Mouse (Mus musculus): ENCODE results near the gene Gldc. TPM values are rescaled to one million over a fixed set of nuclear protein-coding genes. Genes with fewer than 3 reads are reported as not detected.

Gene Gldc
- polyA plus RNA-seq, 1 experiment from 2014 or later, result 6.3 TPM

GRCm38 (mm10) chr19:30171346-30172055, 3.7 kb downstream of the Gldc start:
- 77% methylated on average over 8 of the region's 8 CpGs for WGBS
- ATAC-seq (replicated peaks; ENCODE audit: insufficient number of reproducible peaks, low FRiP score, low TSS enrichment, low read depth), result no peak
- no peak overlapping the region for H3K27ac ChIP-seq (replicated peaks; ENCODE audit: low read depth, low read length)
- H3K4me2 ChIP-seq (ENCODE audit: low read depth, low read length), result no peak overlapping the region
- H3K27me3 ChIP-seq (ENCODE audit: control insufficient read depth, insufficient read depth, low read length), result peaks cover 15% of the 10 kb centered on the region
- no peaks in the 10 kb centered on the region for H3K36me3 ChIP-seq (replicated peaks; ENCODE audit: control insufficient read depth, insufficient read depth, low read depth, low read length)
- no peak for DNase-seq (ENCODE audit: low spot score)
- no peak overlapping the region for H3K9ac ChIP-seq (replicated peaks; ENCODE audit: low read length)
- H3K4me1 ChIP-seq (ENCODE audit: control insufficient read depth, insufficient read depth, low read length), result no peaks in the 10 kb centered on the region
- no peak overlapping the region for H3K4me3 ChIP-seq (ENCODE audit: low read depth, low read length)
- H3K9me3 ChIP-seq (replicated peaks; ENCODE audit: control insufficient read depth, low read length), result no peaks in the 10 kb centered on the region

DNA sequence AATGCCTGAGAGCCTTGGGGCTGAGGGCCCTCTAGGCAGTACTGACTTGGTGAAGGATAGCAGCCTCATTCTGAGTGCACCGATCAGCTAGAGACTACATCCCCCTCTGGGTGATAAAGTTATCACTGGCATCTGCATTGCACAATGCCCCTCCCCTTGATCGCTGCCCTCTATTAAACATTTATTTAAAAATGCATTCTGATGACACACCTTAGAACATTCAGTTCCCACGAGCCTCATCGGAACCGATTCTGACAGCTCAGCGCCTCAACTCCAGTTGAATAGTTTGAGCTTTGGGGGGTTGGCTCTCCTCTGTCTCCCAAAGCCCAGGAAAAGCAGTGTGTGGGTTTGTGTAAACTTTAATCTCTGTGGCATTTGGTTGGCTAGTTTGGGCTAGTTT, 4.9 kb downstream of the Gldc start:
- Histone ChIP-seq H3K4me2 (ENCODE audit: low read depth, low read length) (no peak overlapping the region), H3K36me3 (replicated peaks; ENCODE audit: control insufficient read depth, insufficient read depth, low read depth, low read length) (no peaks in the 10 kb centered on the region), H3K27ac (replicated peaks; ENCODE audit: low read depth, low read length) (no peak overlapping the region), H3K4me3 (ENCODE audit: low read depth, low read length) (no peak overlapping the region), H3K27me3 (ENCODE audit: control insufficient read depth, insufficient read depth, low read length) (peaks cover 10% of the 10 kb centered on the region), H3K4me1 (ENCODE audit: control insufficient read depth, insufficient read depth, low read length) (no peaks in the 10 kb centered on the region), H3K9ac (replicated peaks; ENCODE audit: low read length) (no peak overlapping the region), H3K9me3 (replicated peaks; ENCODE audit: control insufficient read depth, low read length) (no peaks in the 10 kb centered on the region)
- DNase-seq (ENCODE audit: low spot score) (no peak), ATAC-seq (replicated peaks; ENCODE audit: insufficient number of reproducible peaks, low FRiP score, low TSS enrichment, low read depth) (no peak)
- 92% methylated on average over 6 of the region's 6 CpGs for WGBS

- no peaks in the 10 kb centered on the region; the same call in 1 of the 2 replicates for H3K36me3 ChIP-seq (replicated peaks; ENCODE audit: control insufficient read depth, insufficient read depth, low read depth, low read length)
- 90% methylated on average over 20 of the region's 20 CpGs for WGBS
- DNase-seq (ENCODE audit: low spot score) (no peak), ATAC-seq (replicated peaks; ENCODE audit: insufficient number of reproducible peaks, low FRiP score, low TSS enrichment, low read depth) (no peak)
- no peak overlapping the region for H3K9ac ChIP-seq (replicated peaks; ENCODE audit: low read length)
- H3K9me3 ChIP-seq (replicated peaks; ENCODE audit: control insufficient read depth, low read length), result no peaks in the 10 kb centered on the region
- H3K4me3 ChIP-seq (ENCODE audit: low read depth, low read length), result no peak overlapping the region
- no peak overlapping the region for H3K4me2 ChIP-seq (ENCODE audit: low read depth, low read length)
- no peaks in the 10 kb centered on the region for H3K27me3 ChIP-seq (ENCODE audit: control insufficient read depth, insufficient read depth, low read length)
- no peaks in the 10 kb centered on the region for H3K4me1 ChIP-seq (ENCODE audit: control insufficient read depth, insufficient read depth, low read length)
- no peak overlapping the region for H3K27ac ChIP-seq (replicated peaks; ENCODE audit: low read depth, low read length)
These were observed 8.3 kb downstream of the Gldc start for GRCm38 (mm10) chr19:30166801-30167505.

DNA sequence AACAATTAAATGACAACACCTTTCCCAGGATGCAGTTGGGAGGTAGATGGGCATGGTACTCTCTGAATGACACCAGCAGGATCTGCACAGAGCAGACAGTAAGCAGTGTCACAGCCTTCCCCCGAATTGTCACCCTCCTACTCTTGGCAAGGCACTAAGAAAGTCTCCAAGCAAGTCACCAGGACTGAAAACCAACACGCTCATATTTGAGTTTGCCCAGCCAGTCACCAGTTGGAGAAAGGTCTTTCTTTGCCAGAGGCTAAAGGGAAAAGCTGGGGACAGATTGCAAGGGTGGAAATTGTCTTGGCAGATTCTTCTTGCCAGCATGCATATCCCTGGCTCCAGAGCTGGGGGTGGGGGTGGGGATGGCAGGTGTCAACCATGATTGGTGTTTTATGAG, 11.0 kb downstream of the Gldc start:
- H3K36me3 ChIP-seq (replicated peaks; ENCODE audit: control insufficient read depth, insufficient read depth, low read depth, low read length), result no peaks in the 10 kb centered on the region; the same call in 1 of the 2 replicates
- H3K4me2 ChIP-seq (ENCODE audit: low read depth, low read length), result no peak overlapping the region
- ATAC-seq (replicated peaks; ENCODE audit: insufficient number of reproducible peaks, low FRiP score, low TSS enrichment, low read depth) (no peak), DNase-seq (ENCODE audit: low spot score) (no peak)
- no peaks in the 10 kb centered on the region for H3K4me1 ChIP-seq (ENCODE audit: control insufficient read depth, insufficient read depth, low read length)
- no peaks in the 10 kb centered on the region for H3K27me3 ChIP-seq (ENCODE audit: control insufficient read depth, insufficient read depth, low read length)
- H3K9me3 ChIP-seq (replicated peaks; ENCODE audit: control insufficient read depth, low read length), result no peaks in the 10 kb centered on the region
- no peak overlapping the region for H3K9ac ChIP-seq (replicated peaks; ENCODE audit: low read length)
- no peak overlapping the region for H3K27ac ChIP-seq (replicated peaks; ENCODE audit: low read depth, low read length)
- WGBS, result 82% methylated on average over 2 of the region's 2 CpGs
- no peak overlapping the region for H3K4me3 ChIP-seq (ENCODE audit: low read depth, low read length)

DNA sequence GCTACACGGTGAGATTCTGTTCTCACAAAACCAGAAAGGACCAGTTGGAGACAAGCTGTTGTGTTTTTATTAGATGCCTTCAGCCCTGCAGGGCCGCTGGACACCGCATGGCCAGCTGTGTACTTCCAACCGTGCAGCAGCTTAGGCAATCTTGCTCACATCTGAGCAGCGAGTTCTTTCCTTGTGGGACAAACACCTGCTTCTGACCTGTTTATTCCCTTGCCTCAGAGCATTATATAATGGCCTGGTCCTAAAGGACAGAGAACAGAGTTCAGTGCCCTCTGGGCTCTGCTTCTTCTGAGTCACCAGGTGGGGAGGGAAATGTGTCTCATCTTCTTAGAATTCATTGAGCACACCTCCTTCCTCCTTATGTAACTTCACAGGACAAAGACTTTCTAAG, 12.4 kb downstream of the Gldc start:
- Histone ChIP-seq H3K4me1 (ENCODE audit: control insufficient read depth, insufficient read depth, low read length) (no peaks in the 10 kb centered on the region), H3K9ac (replicated peaks; ENCODE audit: low read length) (no peak overlapping the region), H3K4me2 (ENCODE audit: low read depth, low read length) (no peak overlapping the region), H3K36me3 (replicated peaks; ENCODE audit: control insufficient read depth, insufficient read depth, low read depth, low read length) (no peaks in the 10 kb centered on the region; the same call in 1 of the 2 replicates), H3K4me3 (ENCODE audit: low read depth, low read length) (no peak overlapping the region), H3K27me3 (ENCODE audit: control insufficient read depth, insufficient read depth, low read length) (no peaks in the 10 kb centered on the region), H3K27ac (replicated peaks; ENCODE audit: low read depth, low read length) (no peak overlapping the region), H3K9me3 (replicated peaks; ENCODE audit: control insufficient read depth, low read length) (no peaks in the 10 kb centered on the region)
- DNase-seq (ENCODE audit: low spot score) (no peak), ATAC-seq (replicated peaks; ENCODE audit: insufficient number of reproducible peaks, low FRiP score, low TSS enrichment, low read depth) (no peak)
- WGBS, result 86% methylated on average over 5 of the region's 5 CpGs

DNA sequence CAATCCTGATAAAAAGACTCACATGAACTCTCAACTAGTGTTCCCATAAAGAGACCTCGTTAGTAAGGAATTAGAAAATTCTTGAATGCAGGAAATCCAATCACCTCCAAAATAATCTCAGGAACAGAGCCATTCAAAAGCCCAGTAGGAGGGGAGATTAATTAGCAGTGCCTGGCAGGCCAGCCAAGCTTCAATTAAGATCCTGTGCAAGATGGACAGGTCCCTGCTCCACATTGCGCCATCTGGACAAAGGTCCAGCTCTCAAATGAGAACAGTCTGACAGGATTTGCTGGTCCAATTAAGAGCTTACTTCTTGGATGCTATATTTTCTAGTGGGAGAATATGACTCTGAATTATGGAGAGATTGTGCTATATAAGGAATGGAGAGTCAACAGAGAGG, 15.2 kb downstream of the Gldc start:
- DNase-seq (ENCODE audit: low spot score) (no peak), ATAC-seq (replicated peaks; ENCODE audit: insufficient number of reproducible peaks, low FRiP score, low TSS enrichment, low read depth) (no peak)
- H3K4me2 ChIP-seq (ENCODE audit: low read depth, low read length), result no peak overlapping the region
- no peaks in the 10 kb centered on the region for H3K27me3 ChIP-seq (ENCODE audit: control insufficient read depth, insufficient read depth, low read length)
- no peaks in the 10 kb centered on the region; the same call in 1 of the 2 replicates for H3K36me3 ChIP-seq (replicated peaks; ENCODE audit: control insufficient read depth, insufficient read depth, low read depth, low read length)
- H3K9ac ChIP-seq (replicated peaks; ENCODE audit: low read length), result no peak overlapping the region
- H3K9me3 ChIP-seq (replicated peaks; ENCODE audit: control insufficient read depth, low read length), result no peaks in the 10 kb centered on the region
- no peak overlapping the region for H3K27ac ChIP-seq (replicated peaks; ENCODE audit: low read depth, low read length)
- 52% methylated on average over 2 of the region's 2 CpGs for WGBS
- H3K4me3 ChIP-seq (ENCODE audit: low read depth, low read length), result no peak overlapping the region
- H3K4me1 ChIP-seq (ENCODE audit: control insufficient read depth, insufficient read depth, low read length), result no peaks in the 10 kb centered on the region

- no peak overlapping the region for H3K4me2 ChIP-seq (ENCODE audit: low read depth, low read length)
- ATAC-seq (replicated peaks; ENCODE audit: insufficient number of reproducible peaks, low FRiP score, low TSS enrichment, low read depth) (no peak), DNase-seq (ENCODE audit: low spot score) (no peak)
- H3K9ac ChIP-seq (replicated peaks; ENCODE audit: low read length), result no peak overlapping the region
- WGBS, result 84% methylated on average over 4 of the region's 4 CpGs
- no peaks in the 10 kb centered on the region for H3K9me3 ChIP-seq (replicated peaks; ENCODE audit: control insufficient read depth, low read length)
- no peaks in the 10 kb centered on the region for H3K4me1 ChIP-seq (ENCODE audit: control insufficient read depth, insufficient read depth, low read length)
- no peak overlapping the region for H3K27ac ChIP-seq (replicated peaks; ENCODE audit: low read depth, low read length)
- no peaks in the 10 kb centered on the region; the same call in 1 of the 2 replicates for H3K36me3 ChIP-seq (replicated peaks; ENCODE audit: control insufficient read depth, insufficient read depth, low read depth, low read length)
- no peaks in the 10 kb centered on the region for H3K27me3 ChIP-seq (ENCODE audit: control insufficient read depth, insufficient read depth, low read length)
- H3K4me3 ChIP-seq (ENCODE audit: low read depth, low read length), result no peak overlapping the region
These were observed 17.0 kb downstream of the Gldc start for GRCm38 (mm10) chr19:30158189-30158588.

- no peak overlapping the region for H3K9ac ChIP-seq (replicated peaks; ENCODE audit: low read length)
- no peak overlapping the region for H3K4me2 ChIP-seq (ENCODE audit: low read depth, low read length)
- H3K36me3 ChIP-seq (replicated peaks; ENCODE audit: control insufficient read depth, insufficient read depth, low read depth, low read length), result no peaks in the 10 kb centered on the region; the same call in 1 of the 2 replicates
- H3K4me3 ChIP-seq (ENCODE audit: low read depth, low read length), result no peak overlapping the region
- H3K27me3 ChIP-seq (ENCODE audit: control insufficient read depth, insufficient read depth, low read length), result no peaks in the 10 kb centered on the region
- no peaks in the 10 kb centered on the region for H3K9me3 ChIP-seq (replicated peaks; ENCODE audit: control insufficient read depth, low read length)
- H3K27ac ChIP-seq (replicated peaks; ENCODE audit: low read depth, low read length), result no peak overlapping the region
- ATAC-seq (replicated peaks; ENCODE audit: insufficient number of reproducible peaks, low FRiP score, low TSS enrichment, low read depth) (no peak), DNase-seq (ENCODE audit: low spot score) (peak; percentile 12)
- H3K4me1 ChIP-seq (ENCODE audit: control insufficient read depth, insufficient read depth, low read length), result no peaks in the 10 kb centered on the region
- 63% methylated on average over 12 of the region's 12 CpGs for WGBS
These were observed 18.1 kb downstream of the Gldc start for GRCm38 (mm10) chr19:30157031-30157687.

All from embryonic facial prominence, embryonic 11.5 days (tissue).